Mouse (Mus musculus): ENCODE measurements around the gene Ewsr1. TPM values are rescaled to one million over a fixed set of nuclear protein-coding genes. Genes with fewer than 3 reads are reported as not detected.

The Ewsr1 gene
- polyA plus RNA-seq, 1 experiment from 2014 or later = 467 TPM

GRCm38 (mm10) chr11:5132751-5133150 lies 33.7 kb upstream of the Ewsr1 start:
- 71% methylated on average over 4 of the region's 4 CpGs for WGBS
- no peaks in the 10 kb centered on the region for H3K27me3 ChIP-seq (ENCODE audit: control insufficient read depth, insufficient read depth, low read length)

GRCm38 (mm10) chr11:5130111-5130665 lies 31.1 kb upstream of the Ewsr1 start:
- Histone ChIP-seq H3K4me1 (ENCODE audit: control insufficient read depth, insufficient read depth, low read length) (no peaks in the 10 kb centered on the region), H3K27me3 (ENCODE audit: control insufficient read depth, insufficient read depth, low read length) (no peaks in the 10 kb centered on the region), H3K9me3 (ENCODE audit: control insufficient read depth, low read depth, low read length) (no peaks in the 10 kb centered on the region), H3K36me3 (ENCODE audit: control insufficient read depth, insufficient read depth, low read length) (no peaks in the 10 kb centered on the region), H3K9ac (replicated peaks; ENCODE audit: low read depth, low read length) (no peak overlapping the region), H3K4me2 (replicated peaks; ENCODE audit: low read depth, low read length) (no peak overlapping the region), H3K27ac (ENCODE audit: low read length) (no peak overlapping the region), H3K4me3 (ENCODE audit: low read depth, low read length) (no peak overlapping the region)
- WGBS = 56% methylated on average over 4 of the region's 4 CpGs
- no peak for ATAC-seq (ENCODE audit: insufficient number of reproducible peaks, insufficient read depth, low FRiP score, low read depth)

More at GRCm38 (mm10) chr11:5132751-5133150, 33.7 kb upstream of the Ewsr1 start:
- Histone ChIP-seq H3K9me3 (ENCODE audit: control insufficient read depth, low read depth, low read length) (no peaks in the 10 kb centered on the region), H3K4me2 (replicated peaks; ENCODE audit: low read depth, low read length) (no peak overlapping the region), H3K4me3 (ENCODE audit: low read depth, low read length) (no peak overlapping the region), H3K4me1 (ENCODE audit: control insufficient read depth, insufficient read depth, low read length) (no peaks in the 10 kb centered on the region), H3K9ac (replicated peaks; ENCODE audit: low read depth, low read length) (no peak overlapping the region), H3K36me3 (ENCODE audit: control insufficient read depth, insufficient read depth, low read length) (no peaks in the 10 kb centered on the region), H3K27ac (ENCODE audit: low read length) (no peak overlapping the region)
- no peak for ATAC-seq (ENCODE audit: insufficient number of reproducible peaks, insufficient read depth, low FRiP score, low read depth)

GRCm38 (mm10) chr11:5129035-5129480 lies 30.0 kb upstream of the Ewsr1 start:
- peak; percentile 42; the same call in 1 of the 2 replicates for ATAC-seq (ENCODE audit: insufficient number of reproducible peaks, insufficient read depth, low FRiP score, low read depth)

GRCm38 (mm10) chr11:5125713-5126112 lies 26.6 kb upstream of the Ewsr1 start:
- whole genome bisulfite sequencing = 80% methylated on average over 4 of the region's 4 CpGs
- H3K36me3 ChIP-seq (ENCODE audit: control insufficient read depth, insufficient read depth, low read length) = no peaks in the 10 kb centered on the region

More at GRCm38 (mm10) chr11:5129035-5129480, 30.0 kb upstream of the Ewsr1 start:
- Histone ChIP-seq H3K4me2 (replicated peaks; ENCODE audit: low read depth, low read length) (no peak overlapping the region), H3K9ac (replicated peaks; ENCODE audit: low read depth, low read length) (no peak overlapping the region), H3K4me3 (ENCODE audit: low read depth, low read length) (no peak overlapping the region), H3K27ac (ENCODE audit: low read length) (no peak overlapping the region), H3K27me3 (ENCODE audit: control insufficient read depth, insufficient read depth, low read length) (no peaks in the 10 kb centered on the region), H3K9me3 (ENCODE audit: control insufficient read depth, low read depth, low read length) (no peaks in the 10 kb centered on the region), H3K36me3 (ENCODE audit: control insufficient read depth, insufficient read depth, low read length) (no peaks in the 10 kb centered on the region), H3K4me1 (ENCODE audit: control insufficient read depth, insufficient read depth, low read length) (no peaks in the 10 kb centered on the region)
- 53% methylated on average over 5 of the region's 5 CpGs for WGBS

GRCm38 (mm10) chr11:5114931-5115581 lies 16.0 kb upstream of the Ewsr1 start:
- 28% methylated on average over 13 of the region's 13 CpGs for WGBS
- H3K9me3 ChIP-seq (ENCODE audit: control insufficient read depth, low read depth, low read length) = no peaks in the 10 kb centered on the region
- H3K4me2 ChIP-seq (replicated peaks; ENCODE audit: low read depth, low read length) = no peak overlapping the region
- H3K4me3 ChIP-seq (ENCODE audit: low read depth, low read length) = no peak overlapping the region
- H3K36me3 ChIP-seq (ENCODE audit: control insufficient read depth, insufficient read depth, low read length) = no peaks in the 10 kb centered on the region
- H3K27ac ChIP-seq (ENCODE audit: low read length) = no peak overlapping the region
- peak; percentile 30; the same call in 1 of the 2 replicates for ATAC-seq (ENCODE audit: insufficient number of reproducible peaks, insufficient read depth, low FRiP score, low read depth)
- no peaks in the 10 kb centered on the region for H3K27me3 ChIP-seq (ENCODE audit: control insufficient read depth, insufficient read depth, low read length)
- no peak overlapping the region for H3K9ac ChIP-seq (replicated peaks; ENCODE audit: low read depth, low read length)
- no peaks in the 10 kb centered on the region for H3K4me1 ChIP-seq (ENCODE audit: control insufficient read depth, insufficient read depth, low read length)

More at GRCm38 (mm10) chr11:5125713-5126112, 26.6 kb upstream of the Ewsr1 start:
- no peak for ATAC-seq (ENCODE audit: insufficient number of reproducible peaks, insufficient read depth, low FRiP score, low read depth)
- Histone ChIP-seq H3K27ac (ENCODE audit: low read length) (no peak overlapping the region), H3K27me3 (ENCODE audit: control insufficient read depth, insufficient read depth, low read length) (no peaks in the 10 kb centered on the region), H3K4me1 (ENCODE audit: control insufficient read depth, insufficient read depth, low read length) (no peaks in the 10 kb centered on the region), H3K4me2 (replicated peaks; ENCODE audit: low read depth, low read length) (no peak overlapping the region), H3K9me3 (ENCODE audit: control insufficient read depth, low read depth, low read length) (no peaks in the 10 kb centered on the region), H3K4me3 (ENCODE audit: low read depth, low read length) (no peak overlapping the region), H3K9ac (replicated peaks; ENCODE audit: low read depth, low read length) (no peak overlapping the region)

- Histone ChIP-seq H3K4me1 (ENCODE audit: control insufficient read depth, insufficient read depth, low read length) (no peaks in the 10 kb centered on the region), H3K9ac (replicated peaks; ENCODE audit: low read depth, low read length) (no peak overlapping the region), H3K4me2 (replicated peaks; ENCODE audit: low read depth, low read length) (no peak overlapping the region), H3K9me3 (ENCODE audit: control insufficient read depth, low read depth, low read length) (no peaks in the 10 kb centered on the region), H3K27me3 (ENCODE audit: control insufficient read depth, insufficient read depth, low read length) (no peaks in the 10 kb centered on the region), H3K27ac (ENCODE audit: low read length) (no peak overlapping the region), H3K4me3 (ENCODE audit: low read depth, low read length) (no peak overlapping the region), H3K36me3 (ENCODE audit: control insufficient read depth, insufficient read depth, low read length) (no peaks in the 10 kb centered on the region)
- 76% methylated on average over 7 of the region's 7 CpGs for WGBS
- ATAC-seq (ENCODE audit: insufficient number of reproducible peaks, insufficient read depth, low FRiP score, low read depth) = no peak
These were observed 14.6 kb upstream of the Ewsr1 start for GRCm38 (mm10) chr11:5113645-5114044.

- Histone ChIP-seq H3K9ac (replicated peaks; ENCODE audit: low read depth, low read length) (no peak overlapping the region), H3K4me1 (ENCODE audit: control insufficient read depth, insufficient read depth, low read length) (no peaks in the 10 kb centered on the region), H3K27me3 (ENCODE audit: control insufficient read depth, insufficient read depth, low read length) (no peaks in the 10 kb centered on the region), H3K36me3 (ENCODE audit: control insufficient read depth, insufficient read depth, low read length) (peaks cover 6% of the 10 kb centered on the region), H3K4me3 (ENCODE audit: low read depth, low read length) (no peak overlapping the region), H3K27ac (ENCODE audit: low read length) (no peak overlapping the region), H3K4me2 (replicated peaks; ENCODE audit: low read depth, low read length) (no peak overlapping the region), H3K9me3 (ENCODE audit: control insufficient read depth, low read depth, low read length) (no peaks in the 10 kb centered on the region)
- no peak for ATAC-seq (ENCODE audit: insufficient number of reproducible peaks, insufficient read depth, low FRiP score, low read depth)
- 61% methylated on average over 8 of the region's 8 CpGs for WGBS
These were observed 10.4 kb upstream of the Ewsr1 start for GRCm38 (mm10) chr11:5109441-5109840.

GRCm38 (mm10) chr11:5103986-5104509 lies 5.0 kb upstream of the Ewsr1 start:
- Histone ChIP-seq H3K9me3 (ENCODE audit: control insufficient read depth, low read depth, low read length) (no peaks in the 10 kb centered on the region), H3K36me3 (ENCODE audit: control insufficient read depth, insufficient read depth, low read length) (peaks cover 10% of the 10 kb centered on the region), H3K27me3 (ENCODE audit: control insufficient read depth, insufficient read depth, low read length) (no peaks in the 10 kb centered on the region), H3K9ac (replicated peaks; ENCODE audit: low read depth, low read length) (no peak overlapping the region), H3K4me3 (ENCODE audit: low read depth, low read length) (no peak overlapping the region), H3K4me2 (replicated peaks; ENCODE audit: low read depth, low read length) (no peak overlapping the region), H3K27ac (ENCODE audit: low read length) (no peak overlapping the region), H3K4me1 (ENCODE audit: control insufficient read depth, insufficient read depth, low read length) (peaks cover 5% of the 10 kb centered on the region; the same call in 1 of the 2 replicates)
- 87% methylated on average over 4 of the region's 4 CpGs for WGBS
- ATAC-seq (ENCODE audit: insufficient number of reproducible peaks, insufficient read depth, low FRiP score, low read depth) = no peak
